Mouse (Mus musculus) olfactory bulb, adult 2 months (tissue): ENCODE results near the gene Wdhd1.

ENCODE experiments used
- CTCF ChIP-seq: fragments of 200-500 bp; IDR thresholded peaks from 2 replicates; pipeline ENCODE4 v1.5.1; 2012; ENCODE audit warnings: low read depth, mild to moderate bottlenecking, low read length, moderate library complexity; ENCODE audit not compliant: insufficient read depth
- POLR2A ChIP-seq: fragments of 200-500 bp; IDR thresholded peaks from 2 replicates; pipeline ENCODE4 v1.6.1; 2012; ENCODE audit warnings: mild to moderate bottlenecking, low read depth, low read length, moderate library complexity; ENCODE audit not compliant: insufficient read depth

- TF ChIP-seq POLR2A (no peak), CTCF (no peak)
Observed at GRCm38 (mm10) chr14:47240600-47240999, 36.1 kb downstream of the Wdhd1 start.
